13 mouse cellular contexts compared by ENCODE assay signal in the genomic region with DNA sequence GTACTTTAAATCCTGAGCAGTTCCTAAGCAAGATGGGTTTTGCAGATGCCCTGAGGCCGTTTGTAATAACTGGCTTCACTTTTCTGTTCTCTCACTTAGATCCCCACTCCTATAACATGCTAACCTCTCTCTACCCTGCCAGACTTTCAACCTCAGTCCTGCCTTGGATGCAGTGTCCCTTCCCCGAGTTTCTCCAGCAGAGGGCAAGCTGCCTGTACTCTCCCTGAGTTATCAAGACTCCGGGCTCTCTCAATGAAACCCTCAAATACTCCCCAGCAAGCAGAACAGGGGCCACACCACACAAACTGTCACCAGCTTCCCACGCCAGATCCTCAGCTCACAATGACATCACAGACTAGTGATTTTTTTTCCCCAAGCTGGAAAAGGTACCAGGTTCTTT.
DNase-seq lines count a peak whose midpoint lies in the region; ATAC-seq and TF ChIP-seq lines count a peak whose summit lies in the region.
"Had no signal": no experiment of that assay in that cellular context is flagged by ENCODE, and none has a peak within 500 bp of the region (broad histone marks: within the 10 kb centered on the region; RNA-seq: fewer than 3 reads in every experiment).

No protein-coding gene starts in this region.

- intact Hi-C loops in gastrocnemius, adult 2 months (cut with DNase I): no loop called here
- intact Hi-C loops in gastrocnemius, postnatal 14 days (cut with DNase I; ENCODE audit: low total_unique reads): no loop called here

- H3K9ac ChIP-seq in liver, postnatal 0 days (replicated peaks): no peak overlapping the region
- H3K9ac ChIP-seq: embryonic facial prominence, embryonic 15.5 days; heart, embryonic 15.5 days had no signal

- ATAC-seq in liver, postnatal 0 days: no peak
- ATAC-seq in megakaryocyte progenitor cell, adult 5-6 weeks (replicated peaks; ENCODE audit: poor library complexity): no peak

- H3K27ac ChIP-seq in gastrocnemius, adult 2 months: no peak overlapping the region
- no peak overlapping the region for H3K27ac ChIP-seq in liver, postnatal 0 days (ENCODE audit: low read depth)
- H3K27ac ChIP-seq in limb, embryonic 10.5 days: no peak overlapping the region
- H3K27ac ChIP-seq: embryonic facial prominence, embryonic 15.5 days; heart, embryonic 15.5 days had no signal

- WGBS in liver, postnatal 0 days (ENCODE audit: insufficient replicate concordance): 26% methylated on average over 4 of the region's 4 CpGs
- 34% methylated on average over 4 of the region's 4 CpGs for WGBS in limb, embryonic 10.5 days

- H3K4me1 ChIP-seq in liver, postnatal 0 days (ENCODE audit: insufficient read depth): no peaks in the 10 kb centered on the region
- peaks cover 21% of the 10 kb centered on the region for H3K4me1 ChIP-seq in limb, embryonic 10.5 days
- H3K4me1 ChIP-seq: embryonic facial prominence, embryonic 15.5 days; heart, embryonic 15.5 days; megakaryocyte, embryonic 14.5 days had no signal

- H3K36me3 ChIP-seq in liver, postnatal 0 days (replicated peaks; ENCODE audit: insufficient read depth, low read length): no peaks in the 10 kb centered on the region
- H3K36me3 ChIP-seq in limb, embryonic 10.5 days: no peaks in the 10 kb centered on the region
- H3K36me3 ChIP-seq: embryonic facial prominence, embryonic 15.5 days; heart, embryonic 15.5 days had no signal

- H3K27me3 ChIP-seq in liver, postnatal 0 days (ENCODE audit: insufficient read depth, low read length): no peaks in the 10 kb centered on the region
- peaks cover 7% of the 10 kb centered on the region; the same call in 1 of the 2 replicates for H3K27me3 ChIP-seq in limb, embryonic 10.5 days (ENCODE audit: low read depth, poor library complexity, severe bottlenecking)
- H3K27me3 ChIP-seq: embryonic facial prominence, embryonic 15.5 days; heart, embryonic 15.5 days; megakaryocyte, embryonic 14.5 days had no signal

- no peak overlapping the region for H3K4me3 ChIP-seq in gastrocnemius, adult 2 months
- no peak overlapping the region for H3K4me3 ChIP-seq in liver, postnatal 0 days (ENCODE audit: low read depth, low read length)
- no peak overlapping the region for H3K4me3 ChIP-seq in limb, embryonic 10.5 days
- H3K4me3 ChIP-seq: embryonic facial prominence, embryonic 15.5 days; heart, embryonic 15.5 days; megakaryocyte, embryonic 14.5 days had no signal

- no peak for TF ChIP-seq EP300 in liver, postnatal 0 days (IDR thresholded peaks at IDR 0.05; ENCODE audit: low read depth)

- no peak overlapping the region for H3K4me2 ChIP-seq in liver, postnatal 0 days (ENCODE audit: low read depth, low read length)
- H3K4me2 ChIP-seq: embryonic facial prominence, embryonic 15.5 days; heart, embryonic 15.5 days had no signal

- TF ChIP-seq CTCF in gastrocnemius, adult 2 months (IDR thresholded peaks at IDR 0.05): peak; percentile 11; the same call in 1 of the 2 replicates
- peak; percentile 30 for TF ChIP-seq CTCF in liver, postnatal 0 days (IDR thresholded peaks at IDR 0.05; ENCODE audit: low read depth)

- no peak for DNase-seq in gastrocnemius, adult 2 months
- DNase-seq in gastrocnemius, postnatal 14 days: no peak
- DNase-seq in liver, postnatal 0 days: no peak
- no peak for DNase-seq in liver
- DNase-seq in adrenal gland, postnatal 25 days: peak; percentile 7
- peak; percentile 35 for DNase-seq in limb, embryonic 10.5 days (ENCODE audit: low spot score)
- no peak for DNase-seq in gastrocnemius, postnatal 4 days (ENCODE audit: low spot score in 2 of 2)
- DNase-seq: right cerebral cortex, postnatal 14 days; thymus, postnatal 14 days had no signal

- H3K9me3 ChIP-seq in liver, postnatal 0 days (ENCODE audit: low read length): no peaks in the 10 kb centered on the region
- no peaks in the 10 kb centered on the region for H3K9me3 ChIP-seq in limb, embryonic 10.5 days (replicated peaks)
- H3K9me3 ChIP-seq: embryonic facial prominence, embryonic 15.5 days; heart, embryonic 15.5 days had no signal

Comparison
In these comparisons a context has a peak if more than half of its experiments do, and no peak if none do; other contexts are left out.
1. DNase-seq: peak in adrenal gland, postnatal 25 days (single experiment) and limb, embryonic 10.5 days (single experiment); none in gastrocnemius, adult 2 months (single experiment), gastrocnemius, postnatal 14 days (single experiment), liver, postnatal 0 days (single experiment), liver (single experiment) and gastrocnemius, postnatal 4 days (0 of 2).